Mouse (Mus musculus) layer of hippocampus, postnatal 14 days (tissue): ENCODE data around the gene Svs3b. TPM values are rescaled to one million over a fixed set of nuclear protein-coding genes. Genes with fewer than 3 reads are reported as not detected.
"Not testable (repeated sequence)": the region's sequence is repeated elsewhere in the genome, so short reads cannot be mapped to it uniquely, and the experiment has no call there.

Source experiments
- DNase-seq, 2 experiments: peaks; one replicate each; pipeline ENCODE4 v3.0.0; 2021 to 2022; ENCODE audit warnings: low spot score in 2 of 2, mixed read lengths in 1 of 2
- long read RNA-seq, 2 experiments: library from polyadenylated mRNA; stranded (forward); transcript quantifications; one replicate each; pipeline ENCODE4 v2.0.0; 2021
- total RNA-seq, 2 experiments: library from RNA; stranded (reverse); gene quantifications; 2 replicates each; pipeline ENCODE4 v1.2.3; 2021

Gene Svs3b
- total RNA-seq: not detected
- long read RNA-seq, experiment 1: 0 reads
- long read RNA-seq, experiment 2: 0 reads

DNA sequence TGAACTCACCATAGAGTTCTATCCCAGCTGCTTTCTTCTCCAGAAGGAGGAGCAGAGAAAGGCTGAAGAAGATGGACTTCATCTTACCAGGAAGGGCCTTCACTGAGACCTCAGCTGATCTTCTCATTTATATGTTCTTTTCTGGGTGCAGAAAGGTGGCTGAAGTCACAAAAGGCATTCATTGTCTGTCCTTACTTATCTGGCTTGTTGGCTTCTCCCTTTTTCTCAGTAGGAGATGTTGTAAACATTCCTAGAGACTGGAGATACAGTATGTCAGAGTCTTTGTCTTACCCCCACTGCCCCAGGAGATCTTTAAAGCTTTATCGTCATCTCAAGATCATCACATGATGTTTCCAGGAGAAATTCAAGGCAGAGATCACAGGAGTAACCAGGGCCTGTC, at the start of gene Svs3b:
Svs3b (minus strand) TSS at position 101 of the 400 bp plus-strand sequence.
- not testable (repeated sequence) for DNase-seq

DNA sequence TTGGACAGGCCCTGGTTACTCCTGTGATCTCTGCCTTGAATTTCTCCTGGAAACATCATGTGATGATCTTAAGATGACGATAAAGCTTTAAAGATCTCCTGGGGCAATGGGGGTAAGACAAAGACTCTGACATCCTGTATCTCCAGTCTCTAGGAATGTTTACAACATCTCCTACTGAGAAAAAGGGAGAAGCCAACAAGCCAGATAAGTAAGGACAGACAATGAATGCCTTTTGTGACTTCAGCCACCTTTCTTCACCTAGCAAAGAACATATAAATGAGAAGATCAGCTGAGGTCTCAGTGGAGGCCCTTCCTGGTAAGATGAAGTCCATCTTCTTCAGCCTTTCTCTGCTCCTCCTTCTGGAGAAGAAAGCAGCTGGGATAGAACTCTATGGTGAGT, 32.5 kb upstream of the Svs3b start, which contains the start of gene Svs3a:
Svs3a (plus strand) TSS at position 301 of the 400 bp plus-strand sequence.
- DNase-seq: not testable (repeated sequence)

DNA sequence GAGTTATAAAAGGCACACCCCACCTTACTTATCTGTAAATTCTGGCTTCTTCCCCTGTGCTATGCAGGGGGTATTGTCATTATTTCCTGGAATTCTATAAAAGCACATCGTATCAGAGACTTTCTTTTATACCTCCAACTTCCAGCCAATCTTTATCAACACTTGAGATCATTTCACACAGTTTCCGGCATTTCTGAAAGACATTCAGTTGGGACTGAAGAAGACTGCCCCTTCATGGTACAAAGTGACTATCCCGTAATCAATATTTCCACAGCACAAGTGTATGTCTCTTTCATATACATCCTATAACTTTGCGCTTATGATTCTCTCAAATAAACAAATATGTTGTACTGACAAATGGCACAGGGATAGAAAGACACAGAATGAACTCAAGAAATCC, 21.9 kb upstream of the Svs3b start, which contains the start of gene Svs4:
Svs4 (minus strand) TSS at position 101 of the 400 bp plus-strand sequence.
- no peak for DNase-seq

DNA sequence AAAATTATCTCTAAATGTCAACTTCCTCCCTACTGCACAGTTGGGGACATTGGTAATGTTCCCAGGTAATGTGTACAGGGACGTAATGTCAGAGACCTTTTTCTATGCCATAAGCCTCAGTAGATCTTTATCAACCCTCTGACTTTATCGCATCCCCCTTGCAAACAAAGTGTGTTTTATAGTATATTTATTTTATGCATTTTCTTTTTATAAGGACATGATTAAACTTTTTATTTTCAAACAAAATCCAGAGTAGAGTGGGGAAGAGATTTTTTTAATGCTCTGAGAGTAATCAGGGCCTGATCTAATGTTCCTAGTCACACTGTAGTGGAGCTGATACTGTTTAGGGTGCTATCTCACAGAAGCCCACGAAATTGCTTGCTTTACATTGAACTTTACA, 18.1 kb downstream of the Svs3b start, which contains the start of gene Svs2:
Svs2 (minus strand) TSS at position 101 of the 400 bp plus-strand sequence.
- no peak for DNase-seq

DNA sequence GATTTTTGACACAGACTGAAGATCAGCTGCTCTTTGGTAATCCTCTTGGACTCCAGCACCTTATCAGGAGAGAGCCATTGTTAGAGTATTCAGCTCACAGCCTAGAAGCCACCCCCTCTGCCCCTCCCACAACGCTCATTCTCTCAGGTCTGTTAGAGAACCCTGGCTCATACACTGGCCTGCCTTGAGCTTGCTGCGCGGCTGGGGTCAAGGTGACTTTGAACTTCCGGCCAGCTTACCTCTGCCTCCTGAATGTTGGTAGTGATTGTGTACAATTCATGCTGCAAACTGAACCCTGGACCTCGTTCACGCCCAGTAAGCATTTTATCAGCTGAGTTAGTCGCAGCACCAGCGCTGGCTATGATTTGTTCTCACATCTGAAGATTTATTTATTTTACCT, 23.8 kb downstream of the Svs3b start:
- DNase-seq: no peak

DNA sequence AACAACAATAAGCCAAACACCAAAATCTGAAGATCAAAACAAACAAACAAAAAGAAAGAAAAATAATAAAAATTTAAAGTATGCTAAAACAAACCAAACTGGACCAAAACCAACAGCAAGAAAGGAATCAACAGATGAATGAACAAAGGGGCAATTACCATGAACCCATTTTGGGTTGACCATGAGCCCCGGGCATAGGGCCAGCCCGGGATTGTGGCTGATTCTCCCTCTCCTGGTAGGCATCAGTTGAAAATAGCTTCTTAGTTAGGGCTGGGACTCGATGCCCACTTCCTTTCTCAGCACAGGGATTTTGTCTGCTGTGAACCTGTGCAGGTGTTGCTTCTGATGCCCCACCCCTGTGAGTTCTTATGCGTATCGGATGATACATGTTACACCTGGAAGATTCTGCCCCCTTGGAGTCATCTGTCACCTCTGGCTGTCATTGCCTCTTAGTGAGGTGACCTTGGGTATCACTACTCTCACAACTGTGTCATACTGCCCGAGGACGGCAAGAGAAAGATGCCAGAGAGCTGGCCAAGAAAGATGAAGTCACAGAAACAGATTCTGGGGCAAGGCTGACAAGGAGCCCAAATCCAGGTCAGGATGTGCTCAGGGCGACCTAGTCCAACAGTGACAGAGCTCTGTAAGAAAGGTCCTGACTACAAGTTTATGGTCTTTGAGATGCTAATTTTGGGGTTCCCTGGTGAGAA, 27.9 kb downstream of the Svs3b start:
- no peak for DNase-seq

DNA sequence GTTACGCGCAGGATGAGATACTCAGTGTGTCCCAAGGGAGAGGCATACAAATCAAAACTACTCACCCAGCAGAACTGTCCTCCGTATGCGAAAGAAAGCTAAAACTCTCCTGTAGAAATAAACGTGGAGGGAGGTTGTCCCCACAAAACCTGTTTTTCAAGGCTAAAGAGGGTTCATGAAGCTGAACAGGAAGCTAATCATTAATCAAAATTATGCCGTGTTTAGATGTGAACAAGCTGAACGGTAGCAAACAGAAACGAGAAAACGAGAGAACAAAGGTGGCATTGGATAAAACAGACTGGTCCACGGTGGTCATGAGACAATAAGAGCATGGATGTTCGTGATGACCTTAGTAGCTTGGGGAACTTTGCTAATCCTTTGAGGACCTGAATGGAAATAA, 34.9 kb downstream of the Svs3b start, which contains the start of gene Wfdc15b:
Wfdc15b (minus strand) TSS at position 139 of the 400 bp plus-strand sequence.
- DNase-seq: no peak

DNA sequence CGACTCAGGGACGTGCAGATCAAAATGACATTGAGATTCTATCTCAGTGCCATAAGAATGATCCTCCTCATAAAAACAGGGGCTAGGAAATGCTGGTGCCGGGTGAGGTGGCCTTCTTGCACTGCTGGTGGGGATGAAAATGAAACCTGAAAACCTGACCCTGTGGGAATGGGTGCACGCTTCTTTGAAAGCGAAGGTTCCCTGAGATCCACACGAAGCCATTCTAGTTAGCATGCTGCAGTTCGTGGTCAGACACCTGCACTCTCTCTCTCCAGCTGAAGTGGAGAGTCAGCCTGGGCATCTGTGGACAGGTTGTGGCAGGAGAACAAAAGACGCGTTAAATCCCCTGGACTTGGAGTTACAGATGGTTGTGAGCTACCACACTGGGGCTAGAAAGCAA, 37.1 kb downstream of the Svs3b start:
- DNase-seq: no peak

DNA sequence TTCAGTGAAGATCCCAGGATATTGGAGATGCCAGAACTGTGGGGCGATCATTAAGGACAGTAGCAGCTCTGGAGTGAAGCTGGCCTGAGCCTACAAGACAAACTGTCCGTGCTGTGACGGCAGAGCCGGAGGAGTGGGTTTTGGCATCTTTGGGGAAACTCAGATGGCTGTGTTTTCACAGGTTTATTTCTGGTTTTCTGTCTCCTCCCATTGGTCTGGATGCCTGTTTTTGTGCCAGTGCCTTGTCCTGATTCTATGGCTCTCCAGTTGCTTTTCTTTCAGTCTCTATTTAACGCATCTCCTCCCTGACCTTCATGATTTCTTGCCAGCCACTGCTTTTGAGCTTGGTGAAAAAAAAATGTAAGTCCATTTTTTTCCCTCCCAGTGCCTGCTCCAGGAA, 43.7 kb downstream of the Svs3b start:
- no peak for DNase-seq

DNA sequence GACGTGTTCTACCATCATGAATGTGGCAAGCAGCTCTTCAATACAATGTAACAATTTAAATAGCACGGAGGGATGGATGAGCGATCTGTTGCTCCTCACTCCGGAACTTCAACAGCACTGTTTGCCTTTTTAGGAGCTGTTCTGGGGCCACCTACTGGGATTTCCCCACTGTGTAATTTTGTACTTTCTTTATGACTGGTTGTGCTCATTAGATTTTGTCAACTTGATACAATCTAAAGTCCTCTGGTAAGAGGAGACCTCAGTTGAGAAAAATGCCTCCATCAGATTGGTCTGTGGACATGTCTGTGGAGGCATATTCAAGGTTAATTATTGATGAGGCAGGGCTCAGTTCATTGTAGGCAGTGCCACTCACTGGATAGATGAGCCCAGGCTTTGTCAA, 45.5 kb downstream of the Svs3b start:
- no peak for DNase-seq

DNA sequence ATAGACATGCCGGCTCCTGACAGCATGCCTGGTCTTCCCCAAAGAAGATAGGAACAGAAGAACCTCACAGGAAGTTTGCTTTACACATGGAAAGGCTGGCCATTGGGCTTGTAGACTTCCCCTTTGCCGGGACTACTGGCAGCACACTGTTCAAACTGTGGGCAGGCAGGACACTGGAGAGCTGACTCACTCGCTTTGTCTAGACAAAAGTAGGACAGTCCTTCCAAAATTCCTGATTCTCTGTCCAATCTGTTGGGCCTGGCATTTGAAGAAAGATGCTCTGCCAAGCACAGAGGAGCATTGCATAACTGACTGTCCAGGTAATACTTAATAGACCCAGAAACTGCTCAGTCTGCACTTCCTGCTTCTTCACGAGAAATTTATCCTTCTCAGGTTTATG, 49.8 kb downstream of the Svs3b start:
- no peak for DNase-seq

DNA sequence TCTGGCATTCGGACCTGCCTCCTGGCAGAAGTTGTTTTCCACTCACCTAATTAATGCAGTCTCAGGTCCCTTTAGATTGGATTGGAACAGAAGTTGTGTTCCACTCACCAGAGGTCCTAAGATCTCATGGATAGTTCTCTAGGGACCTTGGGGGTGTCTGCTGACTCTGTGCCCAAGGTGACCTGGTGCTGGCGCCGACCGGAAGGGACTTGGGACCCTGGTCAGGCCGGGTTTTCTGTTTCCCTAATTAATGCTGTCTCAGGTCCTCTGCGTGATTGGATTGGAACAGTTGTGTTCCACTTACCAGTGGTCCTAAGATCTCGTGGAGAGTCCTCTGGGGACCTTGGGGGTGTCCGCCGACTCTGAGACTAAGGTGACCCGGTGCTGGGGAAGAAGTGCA, 50.4 kb downstream of the Svs3b start:
- DNase-seq: not testable (repeated sequence)

Other genes starting within 250 kb of the Svs3b start
- 1 to 10 TPM in 1 of 2 experiments, under 1 TPM in 1; 0.69 to 1.7 TPM for gene Pabpc1l, start 231.2 kb downstream of the Svs3b start, total RNA-seq
- 10 to 100 TPM; 41.5 to 43.0 TPM for gene Stk4, start 186.3 kb downstream of the Svs3b start, total RNA-seq
- gene Tomm34, start 185.5 kb downstream of the Svs3b start, total RNA-seq: 10 to 100 TPM; 55.3 to 58.4 TPM
- gene Kcns1, start 85.5 kb downstream of the Svs3b start, total RNA-seq: 1 to 10 TPM; 5.9 to 6.4 TPM
- not detected for gene Wfdc5, start 73.9 kb downstream of the Svs3b start, total RNA-seq
- not detected for gene Wfdc12, start 66.0 kb downstream of the Svs3b start, total RNA-seq
- not detected for gene Wfdc15a, start 56.5 kb downstream of the Svs3b start, total RNA-seq
- not detected for gene Wfdc15b, start 35.0 kb downstream of the Svs3b start, total RNA-seq
- not detected for gene Svs2, start 18.2 kb downstream of the Svs3b start, total RNA-seq
- not detected for gene Svs4, start 21.8 kb upstream of the Svs3b start, total RNA-seq
- not detected for gene Svs3a, start 32.6 kb upstream of the Svs3b start, total RNA-seq
- not detected for gene Svs6, start 60.1 kb upstream of the Svs3b start, total RNA-seq
- not detected for gene Svs5, start 76.1 kb upstream of the Svs3b start, total RNA-seq
- gene Slpi, start 132.5 kb upstream of the Svs3b start, total RNA-seq: 1 to 10 TPM; 1.2 to 2.0 TPM
- gene Rbpjl, start 146.5 kb upstream of the Svs3b start, total RNA-seq: under 1 TPM; 0.41 to 0.91 TPM
- 10 to 100 TPM; 21.2 to 21.6 TPM for gene Matn4, start 148.5 kb upstream of the Svs3b start, total RNA-seq
- gene Sdc4, start 187.2 kb upstream of the Svs3b start, total RNA-seq: 100 to 1,000 TPM; 117 to 137 TPM
- 10 to 100 TPM; 39.1 to 44.7 TPM for gene Sys1, start 200.3 kb upstream of the Svs3b start, total RNA-seq
- 10 to 100 TPM; 12.7 to 18.8 TPM for gene Gm20458, start 204.3 kb upstream of the Svs3b start, total RNA-seq
- gene Trp53tg5, start 217.1 kb upstream of the Svs3b start, total RNA-seq: not detected
- 10 to 100 TPM; 87.6 to 88.0 TPM for gene Dbndd2, start 229.5 kb upstream of the Svs3b start, total RNA-seq
- gene Pigt, start 240.9 kb upstream of the Svs3b start, total RNA-seq: 10 to 100 TPM; 95.2 to 96.5 TPM